Mouse (Mus musculus) c-Kit-positive CD71-positive TER-119-negative erythroid progenitor cells, embryonic 14.5 days (primary cell): ENCODE results near the gene Cmtm8.
A peak's percentile ranks its signal among the peaks of the same experiment; 100 is the strongest.

Experiments used
- DNase-seq: peaks from one replicate; pipeline ENCODE4 v3.0.0-alpha.2; 2013; ENCODE audit warnings: low read depth

Gene Cmtm8

DNA sequence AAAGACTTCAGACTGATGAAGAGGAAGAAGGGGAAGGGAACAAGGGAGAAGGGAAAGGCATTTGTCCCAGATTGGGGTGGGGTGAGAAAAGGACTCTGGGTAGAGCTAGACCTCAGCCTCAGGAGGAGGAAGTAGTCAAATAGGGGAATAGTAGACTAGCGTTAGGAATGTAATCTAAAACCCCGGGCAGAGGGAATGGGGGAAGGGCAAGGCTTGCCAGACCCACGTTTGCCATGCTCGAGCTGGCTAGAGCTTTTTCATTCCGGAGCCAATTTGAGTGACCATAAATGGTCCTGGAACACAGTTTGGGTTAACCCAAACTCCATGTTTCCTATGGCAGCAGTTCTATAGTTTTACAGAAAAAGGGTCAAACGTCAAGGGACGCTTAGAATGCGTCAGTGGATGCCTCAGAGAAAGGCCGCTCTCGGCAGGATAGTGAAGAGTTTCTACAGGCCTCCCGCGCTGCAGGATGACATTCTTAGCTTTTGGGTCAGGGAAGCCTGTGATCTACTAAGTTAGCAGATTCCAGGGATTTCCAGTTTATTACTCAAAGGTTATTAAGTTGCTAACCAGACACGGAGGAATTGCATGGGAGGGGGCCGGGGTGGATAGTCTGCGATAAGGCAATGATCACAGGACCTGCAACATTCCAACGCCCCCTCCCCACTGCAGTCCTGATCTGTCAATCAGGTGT lies 58.4 kb downstream of the Cmtm8 start:
- DNase-seq, result no peak

- peak; percentile 17 for DNase-seq
Measured at GRCm38 (mm10) chr9:114781526-114782212, 62.3 kb downstream of the Cmtm8 start, which contains the start of gene Cmtm7. Cmtm7 (minus strand) TSS chr9:114781856.

- no peak for DNase-seq
Measured at GRCm38 (mm10) chr9:114780746-114781525, 63.0 kb downstream of the Cmtm8 start.

DNA sequence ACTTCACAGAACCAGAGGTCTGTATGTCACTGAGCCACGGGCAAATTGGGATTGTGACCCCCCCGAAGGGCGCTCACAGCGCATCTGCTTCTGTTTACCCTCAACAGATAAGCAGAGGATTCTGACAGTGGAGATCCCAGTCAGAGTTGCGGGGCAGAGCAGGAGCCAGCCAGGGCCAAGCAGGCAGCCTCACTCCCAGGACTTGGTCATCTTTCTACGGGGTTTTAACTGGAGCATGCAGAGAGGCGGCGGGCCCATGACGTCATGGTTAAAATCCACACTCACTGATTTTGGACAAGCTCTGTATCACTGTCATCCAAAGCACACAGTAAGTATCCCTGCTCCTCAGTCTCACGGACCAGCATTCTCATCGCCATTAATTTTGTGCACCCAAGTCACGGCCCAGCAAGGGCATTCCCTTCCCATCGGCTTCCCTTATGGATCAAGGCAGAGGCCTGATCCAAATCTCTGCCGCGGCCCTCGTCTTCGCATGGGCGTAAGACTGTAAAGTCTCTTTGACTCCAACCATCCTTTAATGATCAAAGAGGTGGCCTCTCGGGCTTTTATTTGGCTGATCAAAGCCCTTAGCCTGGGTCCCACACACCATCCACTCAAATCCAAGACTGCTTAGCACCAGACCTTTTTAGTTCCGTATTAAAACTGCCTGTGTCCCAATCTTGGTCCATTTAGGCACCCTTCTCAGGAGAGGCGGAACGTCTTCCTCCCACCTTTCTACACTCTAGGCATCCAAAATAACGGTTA lies 63.8 kb downstream of the Cmtm8 start:
- no peak for DNase-seq

DNA sequence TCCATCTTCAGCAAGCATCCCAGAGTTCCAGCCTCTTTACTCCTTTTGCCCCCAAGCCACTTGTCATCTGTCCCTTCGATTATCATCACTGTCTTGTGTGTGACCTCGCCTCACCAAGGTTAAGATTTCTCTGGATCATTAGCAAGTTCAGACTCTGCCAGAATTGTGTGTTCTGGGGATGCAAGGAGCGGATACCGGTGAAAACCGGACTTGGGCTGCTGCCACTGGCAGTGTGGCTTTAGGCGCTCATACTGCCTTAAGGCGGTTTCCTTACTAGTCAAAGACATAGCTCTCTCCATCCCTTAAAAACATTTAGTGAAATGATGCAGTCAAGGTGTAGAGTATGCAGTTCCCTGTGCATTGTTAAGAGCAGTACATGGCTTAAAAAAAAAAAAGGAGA lies 65.1 kb downstream of the Cmtm8 start:
- no peak for DNase-seq

GRCm38 (mm10) chr9:114778047-114778390 lies 65.9 kb downstream of the Cmtm8 start:
- DNase-seq, result no peak

DNA sequence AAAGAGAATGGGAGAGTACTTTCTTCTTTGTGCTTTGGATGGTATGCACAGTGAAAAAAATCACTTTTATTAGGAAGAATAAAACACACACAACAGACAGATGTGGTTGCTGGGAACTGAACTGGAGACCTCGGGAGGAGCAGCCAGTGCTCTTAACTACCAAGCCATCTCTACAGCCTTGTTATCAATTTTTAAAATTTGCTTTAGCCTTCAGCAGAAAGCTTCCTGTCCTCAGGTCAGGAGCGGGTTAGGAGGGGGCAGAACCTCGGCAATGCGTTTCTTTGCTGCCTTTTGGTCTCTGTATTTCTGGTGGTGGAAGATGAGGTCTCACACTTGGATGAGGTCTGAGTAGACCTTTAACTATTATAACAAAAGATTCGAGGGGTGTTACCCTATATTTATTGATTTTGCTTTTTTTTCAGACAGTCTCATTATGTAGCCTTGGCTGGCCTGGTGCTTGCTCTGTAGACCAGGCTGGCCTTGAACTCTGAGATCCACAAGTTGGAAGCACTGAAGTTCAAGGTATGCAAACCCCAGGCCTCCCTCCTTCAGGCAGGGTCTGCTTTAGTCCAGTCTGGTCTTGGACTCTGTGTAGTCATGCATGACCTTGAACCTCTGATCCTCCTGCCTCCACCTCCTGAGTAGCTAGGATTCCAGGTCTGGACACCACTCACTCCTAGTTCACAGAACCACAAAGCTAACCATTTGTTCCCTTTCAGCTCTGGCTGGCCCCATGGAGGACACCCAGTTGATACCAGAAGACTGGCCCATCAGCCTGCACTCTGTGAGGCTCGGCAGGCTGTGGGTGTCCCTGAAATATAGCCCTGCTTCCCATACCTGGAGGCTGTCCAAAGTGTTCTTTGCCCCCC lies 66.5 kb downstream of the Cmtm8 start:
- no peak for DNase-seq

- no peak for DNase-seq
Measured at GRCm38 (mm10) chr9:114776361-114776760, 67.6 kb downstream of the Cmtm8 start.

- DNase-seq, result no peak
Measured at GRCm38 (mm10) chr9:114775272-114775671, 68.7 kb downstream of the Cmtm8 start.

GRCm38 (mm10) chr9:114774629-114775028 lies 69.3 kb downstream of the Cmtm8 start:
- DNase-seq, result no peak

DNA sequence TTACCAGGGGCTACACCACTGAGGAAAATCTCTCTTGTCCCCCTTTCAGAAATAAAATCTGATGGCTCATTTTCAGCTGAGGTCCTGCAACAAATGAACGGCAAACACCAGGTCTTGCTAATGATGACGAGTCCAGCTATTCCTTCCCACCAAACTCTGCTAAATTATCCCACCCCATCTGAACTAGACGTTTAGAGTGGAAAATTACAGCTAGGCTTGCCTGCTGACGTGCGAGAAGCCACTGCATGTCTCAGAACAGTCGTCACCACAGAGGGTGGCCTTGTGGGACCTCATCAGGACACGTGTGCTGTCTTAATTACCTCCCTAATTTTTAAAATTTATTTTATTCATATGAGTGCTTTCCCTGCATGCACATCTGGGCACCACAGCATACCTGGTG lies 72.4 kb downstream of the Cmtm8 start:
- DNase-seq, result no peak

DNA sequence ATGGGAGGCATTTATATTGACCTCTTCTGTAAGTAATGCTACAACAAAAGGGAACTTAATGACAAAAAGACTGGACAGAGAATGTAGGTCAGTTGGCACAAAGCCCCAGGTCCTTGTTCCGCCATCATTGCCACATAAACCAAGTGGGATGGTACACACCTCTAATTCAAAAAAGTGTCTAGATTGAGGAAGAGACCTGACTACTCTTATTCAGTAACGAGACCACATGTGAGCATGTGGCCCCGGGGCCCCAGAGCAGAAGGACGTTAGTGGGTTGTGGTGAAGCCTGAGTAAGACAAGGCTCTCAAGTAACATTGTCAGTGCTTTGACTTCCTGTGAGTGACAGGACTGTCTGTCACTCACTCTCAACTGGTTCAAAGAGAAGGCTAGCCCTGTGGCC lies 73.7 kb downstream of the Cmtm8 start:
- no peak for DNase-seq

DNA sequence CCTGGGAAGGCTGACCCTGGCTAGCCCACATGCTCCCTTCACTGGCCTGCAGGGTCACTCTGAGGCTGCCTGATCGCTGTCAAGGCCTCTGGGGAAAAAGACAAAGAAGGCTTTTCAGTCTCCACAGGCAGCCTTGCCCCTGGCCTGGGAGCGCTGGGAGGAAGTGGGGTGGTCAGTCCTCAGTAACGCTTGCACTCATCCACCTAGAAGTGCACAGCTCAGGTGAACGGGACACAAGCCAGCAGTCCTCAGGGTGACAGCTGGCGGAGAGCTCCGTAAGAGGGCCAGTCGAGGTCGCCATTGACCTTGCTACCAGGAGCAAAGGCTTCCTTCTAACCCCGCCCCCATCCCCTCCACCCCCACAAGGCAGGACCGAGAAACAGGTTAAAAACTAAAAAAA lies 75.9 kb downstream of the Cmtm8 start:
- DNase-seq, result no peak

DNA sequence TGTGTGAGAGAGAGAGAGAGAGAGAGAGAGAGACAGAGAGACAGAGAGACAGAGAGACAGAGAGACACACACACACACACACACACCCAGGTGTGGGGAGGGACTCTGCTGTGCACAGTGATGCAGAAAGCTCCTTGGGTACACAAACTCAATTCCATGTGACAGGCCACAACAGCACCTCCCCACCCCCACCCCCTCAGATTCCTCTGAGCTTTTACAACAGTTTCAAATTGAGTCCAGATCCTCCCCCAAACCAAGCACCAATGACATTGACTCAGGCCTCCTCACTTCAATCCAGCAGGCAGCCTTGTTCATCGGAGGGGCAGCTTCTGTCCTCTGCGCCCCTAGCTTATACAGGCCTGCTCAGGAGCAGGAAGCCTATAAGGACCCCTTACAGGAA lies 76.4 kb downstream of the Cmtm8 start:
- no peak for DNase-seq

- DNase-seq, result no peak
Measured at GRCm38 (mm10) chr9:114767030-114767429, 76.9 kb downstream of the Cmtm8 start.

- no peak for DNase-seq
Measured at GRCm38 (mm10) chr9:114763341-114763740, 80.6 kb downstream of the Cmtm8 start.

GRCm38 (mm10) chr9:114761848-114762247 lies 82.1 kb downstream of the Cmtm8 start:
- DNase-seq, result no peak

- no peak for DNase-seq
Measured at GRCm38 (mm10) chr9:114760353-114760752, 83.6 kb downstream of the Cmtm8 start.

DNA sequence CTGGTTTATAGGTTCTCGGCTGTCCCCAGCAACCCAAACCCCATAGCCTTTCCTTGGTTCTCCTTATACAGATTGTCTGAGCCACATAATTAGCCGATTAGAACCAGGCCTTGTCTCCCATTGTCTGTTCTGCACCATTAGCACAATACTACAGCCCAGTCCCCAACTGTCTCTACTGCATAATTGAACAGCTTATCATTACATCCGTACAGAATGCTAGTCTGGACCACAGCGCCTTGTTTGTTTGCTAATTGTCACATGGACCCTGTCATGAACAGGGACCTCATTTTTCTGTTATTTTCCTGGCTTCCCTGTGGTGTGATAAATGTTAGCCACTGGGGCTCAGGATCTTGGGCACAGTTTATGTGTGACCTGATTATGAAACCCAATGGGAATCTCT lies 84.1 kb downstream of the Cmtm8 start:
- DNase-seq, result no peak

DNA sequence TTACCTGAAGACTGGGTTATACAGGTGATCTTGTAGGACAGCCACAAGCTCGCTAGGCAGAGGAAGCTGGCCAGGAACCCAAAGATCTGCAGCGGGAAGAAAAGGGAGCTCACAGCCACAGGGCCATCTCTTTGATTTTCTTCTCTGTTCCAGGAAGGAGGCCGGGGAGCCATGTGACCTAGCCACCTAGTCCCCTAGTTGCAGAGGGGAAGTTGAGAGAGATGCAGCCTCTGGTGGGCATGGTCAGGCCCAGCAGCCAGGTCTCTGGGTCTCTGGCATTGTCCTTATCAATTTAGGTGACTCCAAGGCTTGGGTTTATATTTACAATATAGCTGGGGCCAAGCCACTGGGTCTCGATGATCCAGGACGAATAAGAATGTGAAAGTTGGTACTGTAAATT lies 85.2 kb downstream of the Cmtm8 start:
- no peak for DNase-seq

- DNase-seq, result no peak
Measured at GRCm38 (mm10) chr9:114758272-114758671, 85.7 kb downstream of the Cmtm8 start.
